Mouse (Mus musculus): ENCODE measurements around the gene Slc16a3. TPM values are rescaled to one million over a fixed set of nuclear protein-coding genes. Genes with fewer than 3 reads are reported as not detected.

Gene Slc16a3
- polyA plus RNA-seq, 1 experiment from 2014 or later: 15.7 TPM

DNA sequence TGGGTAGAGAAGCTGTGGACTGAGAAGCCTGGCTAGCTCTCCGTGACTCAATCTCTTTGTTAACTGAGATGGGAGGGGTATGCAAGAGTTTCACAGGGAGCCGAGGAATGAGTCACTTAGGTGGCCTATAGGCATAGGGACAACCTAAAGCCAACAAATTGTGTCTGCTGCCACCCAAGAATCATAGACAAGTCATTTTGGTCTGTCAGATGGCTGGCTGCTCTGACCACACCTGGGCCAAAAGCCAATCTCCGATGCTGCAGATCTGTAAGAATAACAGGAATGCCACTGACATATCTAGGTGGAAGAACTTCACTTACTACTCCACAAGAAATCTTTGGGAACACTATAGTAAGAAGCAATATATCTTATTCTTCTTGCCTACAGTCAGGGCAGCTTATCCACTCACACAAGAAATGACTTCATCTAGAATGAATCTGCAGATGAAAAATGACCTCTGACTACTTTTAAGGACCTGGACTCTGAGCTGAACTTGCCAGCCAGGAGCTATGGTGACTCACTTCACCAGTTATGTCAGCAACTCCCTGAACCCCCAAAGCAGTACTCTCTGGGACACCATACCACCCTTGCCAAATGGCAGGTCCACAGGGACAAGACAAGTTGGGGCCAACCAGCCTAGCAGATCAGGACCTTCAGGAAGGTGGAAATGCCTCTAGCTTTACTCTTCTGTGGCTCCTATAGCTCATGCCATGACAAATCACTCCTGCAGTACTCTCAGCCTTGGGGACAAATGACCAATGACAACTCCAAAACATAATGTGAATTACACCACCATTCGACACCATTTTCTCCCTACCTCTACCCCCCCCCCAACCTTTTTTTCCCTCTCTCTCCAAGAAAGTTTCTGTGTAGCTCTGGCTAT is 36.4 kb downstream of the Slc16a3 start:
- H3K27me3 ChIP-seq: no peaks in the 10 kb centered on the region
- H3K9ac ChIP-seq: no peak overlapping the region
- H3K9me3 ChIP-seq (replicated peaks): no peaks in the 10 kb centered on the region
- H3K27ac ChIP-seq: no peak overlapping the region
- no peak for ATAC-seq
- H3K4me2 ChIP-seq: no peak overlapping the region
- peaks cover 64% of the 10 kb centered on the region for H3K36me3 ChIP-seq (ENCODE audit: poor library complexity, severe bottlenecking)
- WGBS: 84% methylated on average over 4 of the region's 4 CpGs
- H3K4me1 ChIP-seq: peaks cover 29% of the 10 kb centered on the region
- no peak overlapping the region for H3K4me3 ChIP-seq

DNA sequence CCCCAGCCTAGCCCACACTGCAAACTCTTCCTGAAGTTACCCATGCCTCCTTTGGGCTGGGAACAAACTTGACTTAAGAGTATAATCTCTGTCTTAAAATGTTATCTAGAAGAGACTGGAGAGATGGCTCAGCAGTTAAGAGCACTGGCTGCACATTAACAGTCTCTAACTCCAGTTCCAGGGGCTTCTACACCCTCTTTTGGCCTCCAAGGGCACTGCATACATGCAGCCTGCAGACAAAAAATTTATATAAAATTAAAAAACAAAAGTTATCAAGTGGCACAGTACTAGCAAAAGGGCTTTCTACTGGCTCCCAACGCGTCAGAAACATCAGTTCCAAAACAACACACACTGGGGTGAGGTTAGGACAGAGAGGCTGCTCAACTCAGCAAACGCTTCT is 39.3 kb downstream of the Slc16a3 start:
- Histone ChIP-seq H3K9me3 (replicated peaks) (no peaks in the 10 kb centered on the region), H3K27me3 (no peaks in the 10 kb centered on the region), H3K4me1 (peaks cover 44% of the 10 kb centered on the region), H3K4me3 (no peak overlapping the region), H3K4me2 (no peak overlapping the region; the same call in 1 of the 2 replicates), H3K36me3 (ENCODE audit: poor library complexity, severe bottlenecking) (peaks cover 36% of the 10 kb centered on the region), H3K9ac (0 out of 2 replicates have a peak overlapping the region, but pooled peaks have one; percentile 9), H3K27ac (no peak overlapping the region)
- 86% methylated on average over 3 of the region's 3 CpGs for WGBS
- ATAC-seq: no peak

DNA sequence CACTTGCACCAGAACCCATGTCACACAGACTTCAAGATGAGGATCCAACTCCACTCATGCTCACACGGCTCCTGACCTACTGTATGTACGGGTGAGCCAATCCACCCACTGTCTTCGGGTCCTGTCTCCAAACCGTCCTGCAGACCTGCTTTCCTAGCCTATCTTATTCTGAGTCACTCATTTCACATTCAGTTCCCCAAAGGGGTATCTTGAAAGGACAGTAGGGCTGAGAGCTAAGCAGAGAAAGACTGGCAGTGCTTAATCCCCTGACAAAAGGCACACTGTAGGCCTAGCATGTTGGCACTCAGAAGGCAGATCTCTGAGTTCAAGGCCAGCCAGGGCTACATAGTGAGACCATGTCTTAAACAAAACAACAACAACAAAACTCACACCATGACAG is 40.1 kb downstream of the Slc16a3 start:
- Histone ChIP-seq H3K4me1 (peaks cover 51% of the 10 kb centered on the region), H3K27ac (no peak overlapping the region), H3K4me2 (peak overlapping the region; percentile 94), H3K36me3 (ENCODE audit: poor library complexity, severe bottlenecking) (peaks cover 28% of the 10 kb centered on the region), H3K4me3 (0 out of 2 replicates have a peak overlapping the region, but pooled peaks have one; percentile 100), H3K9me3 (replicated peaks) (no peaks in the 10 kb centered on the region), H3K9ac (peak overlapping the region; percentile 100; the same call in 1 of the 2 replicates), H3K27me3 (no peaks in the 10 kb centered on the region)
- WGBS: 77% methylated on average over 4 of the region's 4 CpGs
- ATAC-seq: no peak

DNA sequence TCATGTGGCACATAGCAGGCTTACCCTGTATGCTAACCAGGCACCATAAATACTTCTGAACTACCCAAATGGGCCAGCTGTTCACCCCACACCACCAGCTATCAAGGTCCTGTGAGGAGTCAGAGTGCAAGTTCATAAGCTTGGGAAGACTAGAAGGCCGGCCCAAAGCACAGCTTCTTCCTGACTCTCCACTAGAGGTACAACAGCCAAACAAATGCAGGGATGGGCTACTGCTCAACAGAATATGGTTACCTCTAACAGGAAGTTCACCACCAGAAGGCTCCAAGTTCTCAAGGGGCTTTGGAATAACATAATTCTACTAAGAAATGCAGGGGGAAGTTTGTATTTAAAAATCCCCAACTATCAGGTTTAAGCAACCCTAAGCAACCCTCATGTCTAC is 41.2 kb downstream of the Slc16a3 start:
- H3K9me3 ChIP-seq (replicated peaks): no peaks in the 10 kb centered on the region
- H3K4me2 ChIP-seq: peak overlapping the region; percentile 94
- peak overlapping the region; percentile 100 for H3K4me3 ChIP-seq
- H3K27me3 ChIP-seq: no peaks in the 10 kb centered on the region
- peaks cover 23% of the 10 kb centered on the region for H3K36me3 ChIP-seq (ENCODE audit: poor library complexity, severe bottlenecking)
- no peak for ATAC-seq
- H3K27ac ChIP-seq: 0 out of 2 replicates have a peak overlapping the region, but pooled peaks have one; percentile 95
- peaks cover 56% of the 10 kb centered on the region for H3K4me1 ChIP-seq
- H3K9ac ChIP-seq: peak overlapping the region; percentile 100
- WGBS: 43% methylated on average over 1 of the region's 1 CpGs

DNA sequence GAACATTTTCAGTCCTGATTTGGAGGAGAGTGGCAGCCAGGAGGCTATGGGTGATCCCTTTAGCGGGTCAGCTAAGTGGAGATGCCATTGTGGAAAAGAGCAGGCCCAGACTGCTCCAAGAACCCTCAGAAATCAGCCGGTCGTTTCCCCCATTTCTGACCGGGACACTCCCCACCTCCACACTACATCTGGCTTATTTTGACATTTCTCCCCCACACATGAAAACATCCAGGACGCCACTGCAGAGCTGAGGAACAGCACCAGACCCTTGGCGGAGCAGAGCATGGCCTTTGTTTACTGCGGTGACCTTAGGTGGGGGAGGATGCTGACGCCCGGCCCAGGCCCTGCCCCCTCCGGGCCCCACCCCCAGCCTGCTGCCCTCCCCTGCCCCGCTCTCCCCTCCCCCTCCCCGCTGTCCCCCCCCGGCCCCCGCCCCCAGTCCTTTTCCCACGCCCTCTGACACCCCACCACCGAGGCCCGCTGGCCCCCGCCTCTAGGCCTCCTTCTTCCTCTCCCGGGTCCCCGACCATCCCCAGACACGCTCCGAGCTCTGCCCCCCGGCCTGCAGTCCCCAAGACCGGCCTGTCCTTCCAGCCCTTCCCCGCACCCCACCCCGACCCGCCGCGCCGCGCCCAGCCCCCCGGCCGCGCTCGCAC is 42.0 kb downstream of the Slc16a3 start:
- Histone ChIP-seq H3K36me3 (ENCODE audit: poor library complexity, severe bottlenecking) (peaks cover 18% of the 10 kb centered on the region), H3K4me1 (peaks cover 56% of the 10 kb centered on the region)
- 1% methylated on average over 17 of the region's 35 CpGs for WGBS

DNA sequence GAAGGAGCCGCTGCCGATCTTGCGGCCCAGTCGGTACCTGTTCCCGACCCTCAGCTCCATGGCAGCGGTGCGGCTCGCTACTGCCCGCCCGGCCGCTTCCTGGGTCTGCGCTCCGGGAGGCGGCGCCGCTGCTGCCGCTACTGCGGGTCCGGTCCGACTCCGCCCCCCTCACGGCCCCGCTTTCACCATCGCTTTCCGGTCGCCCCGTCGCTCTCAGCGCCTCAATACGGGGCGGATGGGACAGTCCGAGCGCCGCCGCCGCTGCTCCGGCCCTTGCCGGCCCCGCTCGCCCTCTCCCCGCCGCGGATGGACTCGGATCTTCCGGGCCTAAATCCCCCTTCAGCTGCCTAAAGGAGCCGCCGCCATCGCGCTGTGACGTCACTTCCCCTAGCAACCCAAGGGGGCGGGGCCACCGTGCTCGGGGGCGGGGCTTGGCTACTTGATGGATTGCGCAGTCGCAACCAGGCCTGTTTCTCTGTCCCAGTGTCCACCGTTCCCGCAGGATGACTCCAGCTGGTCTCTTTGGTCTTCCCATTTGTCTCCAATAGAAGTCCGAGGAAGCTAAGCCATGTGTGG is 42.8 kb downstream of the Slc16a3 start, which contains the start of gene Csnk1d:
Csnk1d (minus strand) TSS at position 380 of the 576 bp plus-strand sequence.
- peak within 1 kb of the TSS; percentile 94 for H3K4me2 ChIP-seq
- peak within 1 kb of the TSS; percentile 95 for H3K27ac ChIP-seq
- WGBS: under 1% methylated on average over 59 of the region's 59 CpGs
- H3K9me3 ChIP-seq (replicated peaks): no peaks in the 10 kb centered on the region
- peaks cover 56% of the 10 kb centered on the region for H3K4me1 ChIP-seq
- H3K9ac ChIP-seq: peak within 1 kb of the TSS; percentile 100
- peak; percentile 90 for ATAC-seq
- H3K27me3 ChIP-seq: no peaks in the 10 kb centered on the region
- peaks cover 10% of the 10 kb centered on the region for H3K36me3 ChIP-seq (ENCODE audit: poor library complexity, severe bottlenecking)
- H3K4me3 ChIP-seq: peak within 1 kb of the TSS; percentile 100

More for the DNA sequence above, 42.0 kb downstream of the Slc16a3 start:
- no peaks in the 10 kb centered on the region for H3K9me3 ChIP-seq (replicated peaks)
- peak overlapping the region; percentile 100 for H3K9ac ChIP-seq
- H3K4me2 ChIP-seq: peak overlapping the region; percentile 94
- peak overlapping the region; percentile 100 for H3K4me3 ChIP-seq
- H3K27me3 ChIP-seq: no peaks in the 10 kb centered on the region
- H3K27ac ChIP-seq: peak overlapping the region; percentile 95
- ATAC-seq: peak; percentile 57

DNA sequence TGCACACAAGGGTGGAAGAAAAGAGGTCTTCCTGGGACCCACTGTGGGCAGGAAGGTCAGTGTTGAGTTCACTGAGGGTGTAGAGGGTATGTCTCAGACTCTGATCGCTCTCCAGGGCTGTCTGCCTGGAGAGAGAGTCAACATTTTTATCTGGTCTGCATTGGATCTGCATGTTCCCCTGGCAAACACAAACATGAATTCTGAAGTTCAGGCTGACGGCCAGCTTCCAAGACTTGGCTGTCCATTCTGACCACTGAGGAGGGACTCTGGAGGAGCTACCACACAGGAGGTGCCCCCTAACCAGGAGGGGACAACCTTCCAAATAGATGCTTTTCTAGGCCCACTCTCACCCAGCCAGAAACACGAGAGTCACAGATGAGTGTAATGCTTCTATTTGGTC is 43.5 kb downstream of the Slc16a3 start:
- Histone ChIP-seq H3K9me3 (replicated peaks) (no peaks in the 10 kb centered on the region), H3K4me3 (peak overlapping the region; percentile 100), H3K36me3 (ENCODE audit: poor library complexity, severe bottlenecking) (peaks cover 6% of the 10 kb centered on the region; the same call in 1 of the 2 replicates), H3K4me2 (peak overlapping the region; percentile 94), H3K27me3 (no peaks in the 10 kb centered on the region), H3K4me1 (peaks cover 56% of the 10 kb centered on the region), H3K9ac (peak overlapping the region; percentile 100), H3K27ac (peak overlapping the region; percentile 95)
- WGBS: 81% methylated on average over 3 of the region's 3 CpGs
- no peak; the same call in 1 of the 2 replicates for ATAC-seq

DNA sequence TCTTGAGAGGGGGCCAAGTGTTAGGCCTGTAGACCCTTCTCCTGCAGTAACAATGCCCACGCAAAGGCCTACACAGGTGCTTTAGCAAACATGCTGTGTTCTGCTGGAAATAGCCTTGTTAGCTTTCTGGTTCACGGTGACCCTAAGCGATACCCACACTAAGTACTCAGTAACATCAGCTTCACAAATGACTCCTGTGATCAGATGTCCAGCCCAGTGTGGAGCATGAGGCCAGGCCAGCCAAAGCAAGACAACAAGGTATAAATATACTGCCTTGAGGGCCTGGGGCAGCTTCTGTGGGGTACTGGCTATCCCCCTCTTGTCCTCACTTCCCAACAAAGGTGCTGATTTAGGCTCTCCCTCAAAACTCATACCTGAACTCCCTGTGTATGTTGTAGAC is 44.8 kb downstream of the Slc16a3 start:
- Histone ChIP-seq H3K4me2 (no peak overlapping the region), H3K27me3 (no peaks in the 10 kb centered on the region), H3K9ac (no peak overlapping the region), H3K36me3 (ENCODE audit: poor library complexity, severe bottlenecking) (no peaks in the 10 kb centered on the region), H3K4me1 (peaks cover 43% of the 10 kb centered on the region), H3K27ac (no peak overlapping the region), H3K4me3 (no peak overlapping the region), H3K9me3 (replicated peaks) (no peaks in the 10 kb centered on the region)
- 92% methylated on average over 3 of the region's 3 CpGs for WGBS
- ATAC-seq: no peak

DNA sequence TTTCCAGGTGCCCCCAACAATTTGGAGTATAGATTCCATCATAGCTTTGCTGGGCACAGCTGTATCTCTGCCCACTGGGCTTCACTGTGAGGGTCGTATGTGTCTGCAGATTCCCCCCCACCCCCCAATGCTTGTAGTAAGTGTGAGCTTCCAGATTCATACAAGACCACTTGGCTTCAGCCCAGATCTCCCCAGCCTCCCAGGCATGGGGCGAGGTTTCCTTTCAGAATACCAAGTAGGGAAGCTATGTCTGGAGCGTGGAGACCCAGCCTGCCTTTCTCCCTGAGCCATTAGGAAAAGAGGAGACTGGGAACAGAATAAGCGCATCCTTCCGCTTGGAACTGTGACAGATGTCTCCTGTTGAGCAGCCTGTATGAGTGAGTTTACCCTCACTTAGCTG is 45.3 kb downstream of the Slc16a3 start:
- WGBS: 78% methylated on average over 5 of the region's 5 CpGs
- Histone ChIP-seq H3K4me2 (no peak overlapping the region), H3K9me3 (replicated peaks) (no peaks in the 10 kb centered on the region), H3K27ac (no peak overlapping the region), H3K4me3 (no peak overlapping the region), H3K9ac (0 out of 2 replicates have a peak overlapping the region, but pooled peaks have one; percentile 34), H3K27me3 (no peaks in the 10 kb centered on the region), H3K4me1 (peaks cover 38% of the 10 kb centered on the region), H3K36me3 (ENCODE audit: poor library complexity, severe bottlenecking) (no peaks in the 10 kb centered on the region)
- no peak for ATAC-seq

DNA sequence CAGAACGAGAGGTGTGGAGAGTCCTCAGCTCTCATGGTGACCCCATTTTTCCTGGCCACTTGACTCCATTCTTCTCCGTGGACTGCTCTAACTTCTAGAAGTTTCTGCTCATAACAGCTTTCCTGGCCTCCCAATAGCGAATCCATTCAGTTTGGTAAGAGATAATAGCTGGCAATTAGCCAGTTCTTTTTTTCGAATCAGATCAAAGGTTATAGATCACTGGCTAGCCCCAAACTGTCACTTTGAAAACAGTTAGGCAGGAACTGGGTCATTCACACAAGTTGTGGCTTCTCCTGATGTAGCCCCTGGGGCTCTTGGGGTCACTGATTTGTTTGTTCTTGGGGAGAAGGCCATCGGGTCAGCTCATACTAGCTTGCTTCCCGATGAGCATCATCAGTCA is 46.5 kb downstream of the Slc16a3 start:
- WGBS: 90% methylated on average over 6 of the region's 6 CpGs
- peaks cover 26% of the 10 kb centered on the region for H3K4me1 ChIP-seq

DNA sequence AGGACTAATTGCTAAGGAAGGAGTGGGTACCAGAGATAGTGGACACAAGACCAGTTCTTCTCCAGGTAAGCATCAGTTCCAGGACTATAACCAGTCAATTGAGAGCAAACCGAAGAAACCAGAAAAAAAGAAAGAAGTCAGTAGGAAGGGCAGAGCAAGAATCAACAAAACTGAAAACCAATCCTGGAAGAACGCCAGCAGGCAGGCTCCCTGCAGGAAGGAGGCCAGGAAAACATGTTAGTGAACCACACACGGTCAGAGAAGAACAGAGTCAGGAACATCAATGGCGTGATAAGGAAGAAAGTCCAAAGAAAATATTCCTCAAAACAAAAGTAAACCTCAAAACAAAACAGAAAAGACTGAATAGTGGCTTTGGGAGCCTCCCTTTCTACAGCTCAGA is 53.7 kb downstream of the Slc16a3 start:
- 75% methylated on average over 4 of the region's 4 CpGs for WGBS
- Histone ChIP-seq H3K4me2 (no peak overlapping the region), H3K9me3 (replicated peaks) (no peaks in the 10 kb centered on the region), H3K4me3 (no peak overlapping the region), H3K27me3 (no peaks in the 10 kb centered on the region), H3K36me3 (ENCODE audit: poor library complexity, severe bottlenecking) (peaks cover 4% of the 10 kb centered on the region; the same call in 1 of the 2 replicates), H3K27ac (no peak overlapping the region), H3K4me1 (no peaks in the 10 kb centered on the region), H3K9ac (no peak overlapping the region)
- no peak for ATAC-seq

More for the DNA sequence above, 46.5 kb downstream of the Slc16a3 start:
- ATAC-seq: no peak
- H3K27me3 ChIP-seq: no peaks in the 10 kb centered on the region
- H3K9me3 ChIP-seq (replicated peaks): no peaks in the 10 kb centered on the region
- peaks cover 4% of the 10 kb centered on the region; the same call in 1 of the 2 replicates for H3K36me3 ChIP-seq (ENCODE audit: poor library complexity, severe bottlenecking)
- H3K27ac ChIP-seq: no peak overlapping the region
- H3K4me3 ChIP-seq: no peak overlapping the region
- no peak overlapping the region for H3K9ac ChIP-seq
- H3K4me2 ChIP-seq: no peak overlapping the region
